Mouse (Mus musculus) gastrocnemius, adult 2 months (tissue): ENCODE data around the gene Crhbp. TPM values are rescaled to one million over a fixed set of nuclear protein-coding genes. Genes with fewer than 3 reads are reported as not detected.

Source experiments
- DNase-seq: peaks from one replicate; pipeline ENCODE4 v3.0.0; 2022
- H3K27ac ChIP-seq: fragments of 200-600 bp; 2 replicates; pipeline ENCODE4 v1.8.1; 2022; ENCODE audit warnings: mild to moderate bottlenecking
- H3K4me3 ChIP-seq: fragments of 200-600 bp; 2 replicates; pipeline ENCODE4 v1.8.1; 2022; ENCODE audit warnings: mild to moderate bottlenecking, moderate library complexity
- CTCF ChIP-seq: fragments of 200-600 bp; IDR thresholded peaks from 2 replicates; pipeline ENCODE4 v1.8.1; 2022; ENCODE audit warnings: antibody characterized with exemption, mild to moderate bottlenecking, moderate library complexity
- intact Hi-C: fragments of 180-260 bp; cut with DNase I; formaldehyde crosslinking; loops from one replicate; pipeline ENCODE4 v1.15.1; 2025
- total RNA-seq, 2 experiments: library from RNA; stranded (reverse); gene quantifications; 2 replicates each; pipeline ENCODE4 v1.2.3; 2021

Gene Crhbp
- total RNA-seq, 2 experiments from 2014 or later, result not detected

DNA sequence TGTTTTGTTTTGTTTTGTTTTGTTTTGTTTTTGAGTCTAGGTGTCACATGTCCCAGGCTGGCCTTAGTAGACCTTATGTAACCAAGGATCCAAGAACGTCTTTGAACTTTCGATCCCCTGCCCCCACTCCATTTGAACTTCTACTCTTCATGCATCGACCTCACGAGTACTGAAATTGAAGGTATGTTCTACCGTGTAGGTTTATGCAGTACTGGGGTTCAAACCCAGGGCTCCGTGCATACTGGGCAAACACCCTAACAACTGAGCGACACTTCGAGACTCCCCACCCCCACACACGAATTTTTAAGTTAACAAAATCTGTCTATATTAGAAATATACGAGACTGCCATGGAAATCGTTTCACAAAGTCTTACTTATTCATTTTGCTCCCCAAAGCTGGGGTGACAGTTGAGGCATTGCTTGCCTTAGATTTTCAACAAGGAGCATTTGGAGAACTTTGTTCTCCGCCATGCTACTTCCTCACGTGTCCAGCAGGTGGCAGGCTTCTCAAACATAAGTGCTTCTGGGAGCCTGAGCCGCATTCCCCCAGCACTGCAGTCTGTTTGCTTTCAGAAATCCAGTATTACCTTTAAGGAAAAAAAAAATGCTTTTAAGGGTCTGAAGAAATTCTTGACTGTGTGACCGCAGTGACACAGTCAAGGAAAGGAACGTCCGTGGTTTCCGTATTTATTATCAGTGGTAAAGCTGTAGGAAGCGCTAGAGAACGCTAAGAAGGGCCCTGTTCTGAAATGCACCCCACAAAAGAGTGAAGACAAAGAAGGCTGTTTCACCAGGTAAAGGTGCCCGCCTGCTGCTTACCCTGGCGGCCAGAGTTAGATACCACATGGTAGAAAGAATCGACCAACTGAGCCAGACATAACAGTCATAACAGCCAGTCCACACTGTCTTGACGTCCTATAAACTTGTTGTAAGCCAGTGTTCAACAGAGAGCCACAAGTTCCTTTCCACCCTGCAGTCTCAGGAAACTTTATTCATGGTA, 54.6 kb downstream of the Crhbp start:
- peak; percentile 87 for TF ChIP-seq CTCF
- peak; percentile 79 for DNase-seq
- Histone ChIP-seq H3K4me3 (no peak overlapping the region), H3K27ac (no peak overlapping the region)
- intact Hi-C loops, result loop anchor here (1.0 kb wide), 1 partner anchor 91 kb away; no protein-coding TSS in a partner anchor

GRCm38 (mm10) chr13:95388226-95388625, 56.5 kb downstream of the Crhbp start:
- no peak overlapping the region for H3K4me3 ChIP-seq
- no peak overlapping the region for H3K27ac ChIP-seq
- intact Hi-C loops, result no loop called here
- no peak for DNase-seq
- no peak for TF ChIP-seq CTCF

GRCm38 (mm10) chr13:95382418-95382817, 62.3 kb downstream of the Crhbp start:
- Histone ChIP-seq H3K4me3 (no peak overlapping the region), H3K27ac (peak overlapping the region; percentile 71)
- intact Hi-C loops, result no loop called here
- no peak for TF ChIP-seq CTCF
- DNase-seq, result peak; percentile 62

Other genes starting within 250 kb of the Crhbp start
- gene Pde8b, start 194.6 kb downstream of the Crhbp start, total RNA-seq, result 1 to 10 TPM; 2.0 to 3.3 TPM
- gene Zbed3, start 121.3 kb downstream of the Crhbp start, total RNA-seq, result 1 to 10 TPM; 4.2 to 8.2 TPM
- gene Aggf1, start 69.6 kb downstream of the Crhbp start, total RNA-seq, result 10 to 100 TPM; 16.5 to 19.7 TPM
- gene S100z, start 33.8 kb upstream of the Crhbp start, total RNA-seq, result not detected
- gene F2rl1, start 80.3 kb upstream of the Crhbp start, total RNA-seq, result under 1 TPM; 0.36 to 0.45 TPM
- 10 to 100 TPM in 1 of 2 experiments, 1 to 10 TPM in 1; 3.7 to 12.4 TPM for gene F2r, start 173.6 kb upstream of the Crhbp start, total RNA-seq